Mouse (Mus musculus): ENCODE measurements at regions not wholly inside any gene's neighbourhood (a gene's known extent, or its start where the extent isn't known, plus 50 kb on each side); places are given as distances from the start of the nearest gene placed in this dataset.

DNA sequence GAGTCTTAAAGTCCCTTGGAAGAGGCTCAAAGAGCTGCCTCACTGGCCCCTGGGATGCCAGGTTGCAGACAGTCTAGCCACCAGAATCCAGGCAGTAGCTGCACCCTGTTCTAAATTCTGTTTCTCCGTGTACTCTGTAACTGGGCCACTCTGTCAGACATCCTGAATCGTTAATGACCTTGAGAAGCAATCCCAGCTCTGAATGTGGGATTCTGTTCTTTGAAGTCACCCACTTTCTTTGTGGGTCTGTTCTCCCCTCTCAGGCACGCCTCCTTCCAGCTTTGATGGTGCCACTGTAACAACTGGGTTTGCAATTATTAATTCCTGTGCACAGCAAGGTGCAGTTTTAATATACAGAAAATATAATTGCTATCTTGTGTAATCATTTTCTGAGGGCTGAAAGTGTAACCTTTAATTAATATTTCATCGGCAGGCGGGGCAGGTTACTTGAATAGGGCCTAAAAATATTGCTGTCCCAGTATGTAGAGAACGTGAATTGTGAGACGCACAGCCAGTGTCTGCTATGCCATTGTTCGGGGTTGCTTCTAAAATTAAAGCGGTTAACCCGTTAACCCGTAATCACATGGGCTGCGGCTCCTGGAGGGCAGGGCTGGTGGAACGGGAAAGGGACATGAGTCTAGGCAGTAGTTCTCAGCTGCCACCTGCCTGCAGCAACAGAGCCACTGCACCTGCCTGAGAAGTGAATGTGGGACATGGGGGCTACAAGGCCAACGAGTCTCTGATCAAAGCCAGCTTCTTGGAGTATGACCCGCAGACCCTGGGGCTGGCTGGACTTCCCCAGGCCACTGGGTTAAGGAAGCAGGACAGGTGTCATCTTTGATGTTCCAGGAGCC, 64.3 kb upstream of the Id2 start:
- in situ Hi-C loops (cut with MboI; ENCODE audit: unreplicated experiment in 2 of 2) = loop anchor here in 1 of 2 experiments (5.0 kb wide), 2 partner anchors 36 to 64 kb away; partner anchors contain the start of gene Id2

DNA sequence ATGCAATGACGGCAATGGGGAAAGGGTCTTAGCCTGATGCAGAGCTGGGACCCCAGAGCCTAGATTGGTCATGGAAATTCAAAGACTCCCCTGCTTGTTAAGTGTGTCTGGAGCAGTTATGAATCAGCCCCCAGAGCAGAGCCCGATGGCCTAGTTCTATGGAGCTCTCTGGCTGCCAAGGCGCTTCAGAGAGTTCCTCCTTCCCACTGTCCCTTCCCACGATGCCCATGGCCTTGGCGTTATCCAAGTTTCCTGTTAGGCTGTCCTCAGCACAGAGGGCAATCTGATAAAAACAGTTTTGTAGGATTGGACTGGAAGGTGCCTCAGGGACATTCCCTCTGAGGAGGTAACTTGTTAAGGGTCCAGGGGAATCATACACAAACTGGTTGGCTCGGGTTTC, 62.2 kb upstream of the Id2 start:
- in situ Hi-C loops (cut with MboI; ENCODE audit: unreplicated experiment in 2 of 2) = no loop called here

DNA sequence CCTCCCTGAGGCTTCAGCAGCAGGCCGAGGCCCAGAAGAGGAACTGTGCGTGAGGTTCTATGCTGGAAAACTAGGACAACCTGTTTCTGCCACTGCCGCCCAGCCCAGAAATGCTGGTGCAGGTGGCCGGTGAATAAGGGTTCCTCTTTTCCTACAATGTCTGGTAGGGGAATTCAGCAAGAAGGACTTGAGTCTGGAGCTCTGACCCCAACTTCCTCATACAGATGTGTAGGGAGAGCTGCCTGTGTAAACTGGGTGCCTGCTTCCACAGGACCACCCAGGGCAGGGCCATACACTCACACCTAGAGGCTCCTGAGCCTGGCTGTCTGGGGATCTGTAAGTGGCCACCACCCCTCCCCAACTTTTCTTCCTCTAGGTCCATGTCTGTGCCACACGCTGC, 60.3 kb upstream of the Id2 start:
- in situ Hi-C loops (cut with MboI; ENCODE audit: unreplicated experiment in 2 of 2) = no loop called here

DNA sequence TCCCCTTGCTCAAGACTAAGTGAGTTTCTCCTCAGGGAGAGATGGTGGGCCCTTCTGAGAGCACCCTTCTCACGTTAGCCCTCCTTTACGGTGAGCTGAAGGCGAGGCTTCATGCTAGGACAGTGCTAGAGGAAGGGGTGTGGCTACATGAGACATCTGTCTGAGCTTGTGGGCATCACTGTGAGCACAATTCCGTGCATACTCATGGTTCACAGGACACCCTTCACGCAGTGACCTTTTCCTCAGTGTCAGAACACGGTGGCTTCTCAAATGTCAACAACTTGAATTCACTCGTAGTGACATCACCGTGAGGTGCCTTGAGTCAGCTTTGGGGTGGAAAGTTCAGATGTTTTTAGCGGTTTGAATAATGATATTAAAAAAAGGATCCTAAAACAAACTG, 58.5 kb upstream of the Id2 start:
- in situ Hi-C loops (cut with MboI; ENCODE audit: unreplicated experiment in 2 of 2) = no loop called here

DNA sequence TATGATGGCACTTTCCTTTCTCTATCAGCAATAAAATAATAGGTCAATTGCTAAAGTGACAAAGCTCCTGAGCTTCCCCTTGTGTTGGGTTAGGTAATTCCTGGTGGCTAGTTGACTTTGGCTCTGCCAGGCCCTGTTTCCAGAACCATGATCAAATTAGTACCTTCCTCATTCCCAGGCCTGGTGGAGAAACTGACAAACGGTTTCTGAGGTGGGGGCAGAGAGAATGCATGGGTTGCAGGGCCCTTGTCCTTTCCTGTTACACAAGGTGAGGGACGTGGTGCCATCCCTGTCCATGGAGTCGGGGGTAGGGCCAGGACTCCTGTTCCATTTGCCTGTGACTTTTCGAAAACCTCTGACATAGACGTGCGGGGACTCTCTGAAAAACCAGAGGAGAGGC, 51.2 kb upstream of the Id2 start:
- in situ Hi-C loops (cut with MboI; ENCODE audit: unreplicated experiment in 2 of 2) = no loop called here
